Mouse (Mus musculus) ES-Bruce4 (cell line): ENCODE measurements around the gene Tent4b. TPM values are rescaled to one million over a fixed set of nuclear protein-coding genes. Genes with fewer than 3 reads are reported as not detected.

Experiments used
- H3K27ac ChIP-seq: 2 replicates; pipeline ENCODE4 v1.5.1; 2012; ENCODE audit warnings: low read length, inconsistent platforms; ENCODE audit not compliant: insufficient read depth
- H3K27me3 ChIP-seq: 2 replicates; pipeline ENCODE4 v1.6.1; 2012; ENCODE audit warnings: mild to moderate bottlenecking, low read length, inconsistent platforms; ENCODE audit not compliant: control insufficient read depth, poor library complexity, insufficient read depth, severe bottlenecking
- H3K36me3 ChIP-seq: 2 replicates; pipeline ENCODE4 v1.6.1; 2012; ENCODE audit warnings: inconsistent platforms, mild to moderate bottlenecking, low read length, moderate library complexity; ENCODE audit not compliant: control insufficient read depth, poor library complexity, insufficient read depth, severe bottlenecking
- H3K4me1 ChIP-seq: one replicate; pipeline ENCODE4 v1.8.1; 2011; ENCODE audit warnings: low read length; ENCODE audit not compliant: control insufficient read depth, insufficient read depth
- H3K4me3 ChIP-seq: 2 replicates; pipeline ENCODE4 v1.5.1; 2011; ENCODE audit warnings: low read depth, mild to moderate bottlenecking, low read length
- H3K9ac ChIP-seq: 2 replicates; pipeline ENCODE4 v1.6.1; 2012; ENCODE audit warnings: low read depth, mild to moderate bottlenecking, inconsistent platforms; ENCODE audit not compliant: poor library complexity, severe bottlenecking
- H3K9me3 ChIP-seq: replicated peaks from 2 replicates; pipeline ENCODE4 v1.6.1; 2012; ENCODE audit warnings: mild to moderate bottlenecking, low read length, inconsistent platforms; ENCODE audit not compliant: control insufficient read depth, poor library complexity, insufficient read depth, severe bottlenecking
- CTCF ChIP-seq: IDR thresholded peaks from one replicate; pipeline ENCODE4 v1.8.1; 2011; ENCODE audit warnings: low read depth, low read length
- EP300 ChIP-seq: IDR thresholded peaks from 2 replicates; pipeline ENCODE4 v1.6.1; 2011; ENCODE audit warnings: low read depth, low read length; ENCODE audit not compliant: insufficient read depth
- POLR2A ChIP-seq: IDR thresholded peaks from one replicate; pipeline ENCODE4 v1.8.1; 2011; ENCODE audit warnings: low read length; ENCODE audit not compliant: insufficient read depth
- polyA plus RNA-seq: library from polyadenylated mRNA; stranded (reverse); fragments of >200 nt; gene quantifications from 2 replicates; pipeline ENCODE4 v1.2.4, GENCODE M21; 2011; ENCODE audit warnings: low read depth; ENCODE audit not compliant: missing spikeins, insufficient read depth, insufficient read length

Gene Tent4b
- polyA plus RNA-seq, 1 experiment: 45.2 TPM

GRCm38 (mm10) chr8:88297976-88298732, 99.1 kb downstream of the Tent4b start:
- Histone ChIP-seq H3K4me3 (no peak overlapping the region), H3K4me1 (no peaks in the 10 kb centered on the region), H3K27me3 (no peaks in the 10 kb centered on the region), H3K9me3 (no peaks in the 10 kb centered on the region), H3K9ac (no peak overlapping the region), H3K27ac (no peak overlapping the region), H3K36me3 (no peaks in the 10 kb centered on the region)
- no peak for TF ChIP-seq CTCF
- no peak for TF ChIP-seq EP300
- no peak for TF ChIP-seq POLR2A

GRCm38 (mm10) chr8:88298733-88299103, 99.7 kb downstream of the Tent4b start:
- Histone ChIP-seq H3K27me3 (no peaks in the 10 kb centered on the region), H3K4me1 (no peaks in the 10 kb centered on the region), H3K36me3 (no peaks in the 10 kb centered on the region), H3K9me3 (no peaks in the 10 kb centered on the region), H3K27ac (no peak overlapping the region), H3K4me3 (no peak overlapping the region), H3K9ac (no peak overlapping the region)
- TF ChIP-seq POLR2A (no peak), CTCF (no peak), EP300 (no peak)

GRCm38 (mm10) chr8:88299907-88300603, 101.0 kb downstream of the Tent4b start:
- no peaks in the 10 kb centered on the region for H3K27me3 ChIP-seq
- no peaks in the 10 kb centered on the region for H3K36me3 ChIP-seq
- H3K9me3 ChIP-seq: no peaks in the 10 kb centered on the region
- TF ChIP-seq CTCF: no peak
- no peaks in the 10 kb centered on the region for H3K4me1 ChIP-seq
- no peak overlapping the region for H3K4me3 ChIP-seq
- H3K9ac ChIP-seq: no peak overlapping the region
- H3K27ac ChIP-seq: no peak overlapping the region

- H3K36me3 ChIP-seq: no peaks in the 10 kb centered on the region
- no peak overlapping the region for H3K4me3 ChIP-seq
- no peaks in the 10 kb centered on the region for H3K9me3 ChIP-seq
- TF ChIP-seq CTCF: no peak
- TF ChIP-seq POLR2A: no peak
- no peak for TF ChIP-seq EP300
- no peak overlapping the region for H3K27ac ChIP-seq
- H3K27me3 ChIP-seq: no peaks in the 10 kb centered on the region
- H3K4me1 ChIP-seq: no peaks in the 10 kb centered on the region
- H3K9ac ChIP-seq: no peak overlapping the region
These were observed 102.8 kb downstream of the Tent4b start for GRCm38 (mm10) chr8:88301589-88302437.

GRCm38 (mm10) chr8:88305814-88306213, 106.8 kb downstream of the Tent4b start:
- Histone ChIP-seq H3K4me1 (no peaks in the 10 kb centered on the region), H3K27me3 (no peaks in the 10 kb centered on the region)
- TF ChIP-seq POLR2A: no peak

GRCm38 (mm10) chr8:88306511-88306910, 107.5 kb downstream of the Tent4b start:
- no peak overlapping the region for H3K9ac ChIP-seq
- H3K4me1 ChIP-seq: no peaks in the 10 kb centered on the region
- H3K27me3 ChIP-seq: no peaks in the 10 kb centered on the region
- TF ChIP-seq POLR2A (no peak), CTCF (peak; percentile 39)
- no peak overlapping the region for H3K27ac ChIP-seq
- no peaks in the 10 kb centered on the region for H3K36me3 ChIP-seq
- H3K9me3 ChIP-seq: no peaks in the 10 kb centered on the region
- H3K4me3 ChIP-seq: no peak overlapping the region

More at GRCm38 (mm10) chr8:88305814-88306213, 106.8 kb downstream of the Tent4b start:
- no peaks in the 10 kb centered on the region for H3K9me3 ChIP-seq
- H3K36me3 ChIP-seq: no peaks in the 10 kb centered on the region
- no peak overlapping the region for H3K4me3 ChIP-seq
- no peak overlapping the region for H3K27ac ChIP-seq
- no peak overlapping the region for H3K9ac ChIP-seq
